Mouse (Mus musculus) neural tube, postnatal 0 days (tissue): ENCODE measurements around the gene Vmn2r57. TPM values are rescaled to one million over a fixed set of nuclear protein-coding genes. Genes with fewer than 3 reads are reported as not detected.

Experiments
- polyA plus RNA-seq: library from polyadenylated mRNA; unstranded; fragments of >200 nt; fragmentation: Nextera tagmentation; extraction: Ambion mirVana; gene quantifications from 2 replicates; pipeline ENCODE4 v1.2.1, GENCODE M21; 2015

The Vmn2r57 gene
- polyA plus RNA-seq = 0.57 and 0.61 TPM in 2 replicates

DNA sequence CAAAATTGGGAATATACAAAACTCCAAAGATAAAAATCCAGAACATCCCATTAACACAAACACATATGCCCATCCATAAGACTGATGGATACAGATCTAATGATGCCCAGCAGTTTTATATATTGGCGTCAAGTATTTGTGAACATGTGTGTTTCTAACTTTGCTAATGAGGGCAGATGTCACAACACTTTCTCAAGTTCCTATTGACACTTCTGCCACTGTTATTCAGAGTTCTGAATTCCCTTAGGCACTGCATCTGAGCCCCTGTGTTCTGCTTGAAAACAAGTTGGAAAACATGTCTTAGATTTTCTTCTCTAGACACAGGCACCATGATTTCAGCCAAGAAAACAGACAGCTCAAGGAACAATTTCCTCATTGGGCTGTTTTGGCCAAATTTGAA, at the start of gene Vmn2r57:
Gene Vmn2r57 (minus strand): TSS at position 101 of the 400 bp plus-strand sequence.

DNA sequence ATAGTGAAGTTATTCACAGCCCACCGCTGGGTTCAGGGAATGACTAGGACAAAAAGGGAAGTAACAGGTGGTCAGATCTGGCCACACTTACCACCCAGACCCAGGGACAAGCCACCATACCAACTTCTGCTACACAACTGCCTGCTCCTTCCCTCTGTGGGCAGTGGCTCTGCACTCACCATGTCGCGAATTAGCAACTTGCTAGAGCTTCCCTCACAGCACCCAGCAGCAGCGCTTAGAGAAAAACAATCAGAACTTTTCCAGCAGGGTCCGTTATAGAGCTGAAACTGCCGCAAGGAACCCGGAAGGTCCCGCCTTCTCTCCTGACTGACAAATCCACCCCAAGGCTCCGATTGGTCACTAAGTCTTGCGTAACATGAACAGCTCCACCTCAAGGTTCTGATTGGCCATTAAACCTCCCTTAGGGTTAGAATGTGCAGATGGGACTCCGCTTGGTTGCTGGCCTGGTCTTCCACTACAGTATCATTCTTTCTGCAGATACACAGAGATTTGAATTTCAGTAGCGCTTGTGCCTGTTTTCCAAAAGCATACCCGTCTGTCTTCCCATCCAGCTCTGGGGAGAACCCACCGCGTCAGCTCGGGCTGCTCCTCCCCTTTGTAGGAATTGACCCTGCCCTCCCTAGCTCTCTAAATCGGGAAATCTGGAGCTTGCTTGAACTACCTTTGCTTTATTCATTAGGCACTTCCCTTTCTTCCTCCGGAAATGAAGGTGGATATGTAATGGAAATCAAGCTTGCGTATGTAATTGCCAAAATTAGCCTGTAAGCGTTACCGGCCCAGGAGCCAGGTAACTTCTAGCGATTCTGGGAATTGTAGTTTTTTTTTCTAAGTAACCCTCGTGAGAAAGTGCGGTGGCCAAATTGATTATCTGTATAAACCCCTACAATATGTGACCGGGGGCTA, 55.2 kb downstream of the Vmn2r57 start, which contains the start of gene AI987944:
Gene AI987944 (minus strand): TSS at position 332 of the 924 bp plus-strand sequence.

Other genes starting within 250 kb of the Vmn2r57 start
- gene AI987944, start 55.3 kb downstream of the Vmn2r57 start, polyA plus RNA-seq = 10.2 and 10.4 TPM in 2 replicates
- 0.18 and 0.24 TPM in 2 replicates for gene Gm20449, start 50.7 kb upstream of the Vmn2r57 start, polyA plus RNA-seq
- 4.6 and 4.7 TPM in 2 replicates for gene AW146154, start 51.2 kb upstream of the Vmn2r57 start, polyA plus RNA-seq
- gene Gm6871, start 125.0 kb upstream of the Vmn2r57 start, polyA plus RNA-seq = not detected in 2 replicates
- 9.6 and 9.8 TPM in 2 replicates for gene 2610021A01Rik, start 150.5 kb upstream of the Vmn2r57 start, polyA plus RNA-seq
- 16.3 and 18.6 TPM in 2 replicates for gene Zfp788, start 184.5 kb upstream of the Vmn2r57 start, polyA plus RNA-seq